ENCODE assay signal across 8 mouse cellular contexts in genomic region chr5:8797987-8798751, GRCm38 (mm10). TPM values are rescaled to one million over a fixed set of nuclear protein-coding genes. Genes with fewer than 3 reads are reported as not detected.
DNase-seq lines count a peak whose midpoint lies in the region; ATAC-seq lines count a peak whose summit lies in the region.

Gene Abcb1b (plus strand): TSS chr5:8798147.

- H3K9ac ChIP-seq in embryonic facial prominence, embryonic 15.5 days = peak within 1 kb of the TSS; percentile 33
- peak within 1 kb of the TSS; percentile 72 for H3K9ac ChIP-seq in limb, embryonic 13.5 days
- peak within 1 kb of the TSS; percentile 48 for H3K9ac ChIP-seq in midbrain, embryonic 14.5 days (replicated peaks; ENCODE audit: low read length)

- DNase-seq in 416B (ENCODE audit: low read depth) = peak; percentile 89
- peak; percentile 49 to 59 for DNase-seq in adrenal gland, postnatal 4 days (ENCODE audit: low spot score in 2 of 2)
- peak; percentile 70 for DNase-seq in heart, adult 8-10 months (ENCODE audit: low spot score)
- peak; percentile 37 to 54 for DNase-seq in kidney, adult 8-10 months
- DNase-seq in midbrain, embryonic 14.5 days = peak; percentile 75
- peak; percentile 21 for DNase-seq in spleen, adult 12 weeks (ENCODE audit: low spot score)

- ATAC-seq in embryonic facial prominence, embryonic 15.5 days (ENCODE audit: insufficient number of reproducible peaks, low FRiP score, low TSS enrichment, low read depth) = peak; percentile 73
- peak; percentile 89 for ATAC-seq in limb, embryonic 13.5 days (ENCODE audit: low FRiP score, low read depth)
- peak; percentile 85 for ATAC-seq in midbrain, embryonic 14.5 days (ENCODE audit: low FRiP score, low TSS enrichment)

- peak within 1 kb of the TSS; percentile 57 for H3K4me3 ChIP-seq in embryonic facial prominence, embryonic 15.5 days (replicated peaks)
- H3K4me3 ChIP-seq in limb, embryonic 13.5 days = peak within 1 kb of the TSS; percentile 51
- H3K4me3 ChIP-seq in midbrain, embryonic 14.5 days (replicated peaks; ENCODE audit: low read depth, low read length) = peak within 1 kb of the TSS; percentile 52

- under 1% methylated on average over 48 of the region's 48 CpGs for WGBS in embryonic facial prominence, embryonic 15.5 days
- 0% methylated on average over 46 of the region's 48 CpGs for WGBS in limb, embryonic 13.5 days
- WGBS in midbrain, embryonic 14.5 days = under 1% methylated on average over 48 of the region's 48 CpGs

- peak within 1 kb of the TSS; percentile 98 for H3K4me2 ChIP-seq in embryonic facial prominence, embryonic 15.5 days (replicated peaks)
- peak within 1 kb of the TSS; percentile 86 for H3K4me2 ChIP-seq in limb, embryonic 13.5 days (replicated peaks)
- peak within 1 kb of the TSS; percentile 95 for H3K4me2 ChIP-seq in midbrain, embryonic 14.5 days (ENCODE audit: low read length)

- no peaks in the 10 kb centered on the region for H3K36me3 ChIP-seq in embryonic facial prominence, embryonic 15.5 days
- H3K36me3 ChIP-seq in limb, embryonic 13.5 days = no peaks in the 10 kb centered on the region
- H3K36me3 ChIP-seq in midbrain, embryonic 14.5 days (ENCODE audit: control insufficient read depth, insufficient read depth, low read length) = no peaks in the 10 kb centered on the region

- no peaks in the 10 kb centered on the region for H3K9me3 ChIP-seq in embryonic facial prominence, embryonic 15.5 days (replicated peaks)
- no peaks in the 10 kb centered on the region for H3K9me3 ChIP-seq in limb, embryonic 13.5 days
- H3K9me3 ChIP-seq in midbrain, embryonic 14.5 days (ENCODE audit: control insufficient read depth, low read length) = no peaks in the 10 kb centered on the region

- H3K27me3 ChIP-seq in embryonic facial prominence, embryonic 15.5 days = no peaks in the 10 kb centered on the region
- H3K27me3 ChIP-seq in limb, embryonic 13.5 days = 0 out of 2 replicates have a peak, but pooled peaks cover 7% of the 10 kb centered on the region
- no peaks in the 10 kb centered on the region for H3K27me3 ChIP-seq in midbrain, embryonic 14.5 days (ENCODE audit: control insufficient read depth, insufficient read depth, low read length)

- no peak within 1 kb of the TSS for H3K27ac ChIP-seq in embryonic facial prominence, embryonic 15.5 days (replicated peaks)
- H3K27ac ChIP-seq in limb, embryonic 13.5 days = no peak within 1 kb of the TSS
- no peak within 1 kb of the TSS for H3K27ac ChIP-seq in midbrain, embryonic 14.5 days (replicated peaks; ENCODE audit: low read depth, low read length)

- 0 out of 2 replicates have a peak, but pooled peaks cover 6% of the 10 kb centered on the region for H3K4me1 ChIP-seq in embryonic facial prominence, embryonic 15.5 days
- 0 out of 2 replicates have a peak, but pooled peaks cover 4% of the 10 kb centered on the region for H3K4me1 ChIP-seq in limb, embryonic 13.5 days
- H3K4me1 ChIP-seq in midbrain, embryonic 14.5 days (ENCODE audit: control insufficient read depth, insufficient read depth, low read length) = no peaks in the 10 kb centered on the region

RNA-seq across cellular contexts. Expression of gene Abcb1b, which starts in this region (rescaled TPM):
- 100 to 1,000 TPM; 184 to 198 TPM for total RNA-seq in adrenal gland, postnatal 4 days (2021)
- polyA plus RNA-seq in embryonic facial prominence, embryonic 15.5 days (2015; fragmentation: Nextera tagmentation; extraction: Ambion mirVana) = 2.3 TPM in 2 replicates
- total RNA-seq in heart, adult 8-10 months (2022) = 10 to 100 TPM in 1 of 4 experiments, 1 to 10 TPM in 3; 4.4 to 11.1 (median 6.0) TPM
- 1.6 and 2.5 TPM in 2 replicates for polyA plus RNA-seq in limb, embryonic 13.5 days (2015; fragmentation: Nextera tagmentation; extraction: Ambion mirVana)
- polyA plus RNA-seq in midbrain, embryonic 14.5 days (2014; fragmentation: Nextera tagmentation; extraction: Ambion mirVana) = 0.55 and 0.87 TPM in 2 replicates

Comparison
In these comparisons a context has a peak if more than half of its experiments do, and no peak if none do; other contexts are left out.
1. RNA of gene Abcb1b (total RNA-seq): 184 to 198 TPM in adrenal gland, postnatal 4 days; 4.4 to 11.1 TPM in heart, adult 8-10 months; every median in the first group is over 10 times any median in the second.
2. Peak in DNase-seq, ATAC-seq, H3K4me3 ChIP-seq, H3K9ac ChIP-seq and H3K4me2 ChIP-seq in midbrain, embryonic 14.5 days; RNA of the gene not detected or under 1 TPM.
3. DNase-seq: peak in every context shown above with its lines; median percentile 89 in 416B; 75 in midbrain, embryonic 14.5 days; 70 in heart, adult 8-10 months; 54 in adrenal gland, postnatal 4 days; 46 in kidney, adult 8-10 months; 21 in spleen, adult 12 weeks.
4. Peak in every context shown above with its lines, with median percentiles within 50 percentile points of each other: ATAC-seq, H3K4me2 ChIP-seq, H3K4me3 ChIP-seq and H3K9ac ChIP-seq.